Mouse (Mus musculus) urinary bladder, adult 2 months (tissue): ENCODE results near the gene Ttc9. TPM values are rescaled to one million over a fixed set of nuclear protein-coding genes. Genes with fewer than 3 reads are reported as not detected.

Experiments
- DNase-seq: peaks from one replicate; pipeline ENCODE4 v3.0.0; 2022; ENCODE audit warnings: low spot score
- polyA plus RNA-seq: library from polyadenylated mRNA; depleted of rRNA; stranded (reverse); fragments of >200 nt; gene quantifications from 2 replicates; pipeline ENCODE4 v1.2.3, GENCODE M21; 2012; rRNA removed

The Ttc9 gene
- 7.4 and 7.6 TPM in 2 replicates for polyA plus RNA-seq

DNA sequence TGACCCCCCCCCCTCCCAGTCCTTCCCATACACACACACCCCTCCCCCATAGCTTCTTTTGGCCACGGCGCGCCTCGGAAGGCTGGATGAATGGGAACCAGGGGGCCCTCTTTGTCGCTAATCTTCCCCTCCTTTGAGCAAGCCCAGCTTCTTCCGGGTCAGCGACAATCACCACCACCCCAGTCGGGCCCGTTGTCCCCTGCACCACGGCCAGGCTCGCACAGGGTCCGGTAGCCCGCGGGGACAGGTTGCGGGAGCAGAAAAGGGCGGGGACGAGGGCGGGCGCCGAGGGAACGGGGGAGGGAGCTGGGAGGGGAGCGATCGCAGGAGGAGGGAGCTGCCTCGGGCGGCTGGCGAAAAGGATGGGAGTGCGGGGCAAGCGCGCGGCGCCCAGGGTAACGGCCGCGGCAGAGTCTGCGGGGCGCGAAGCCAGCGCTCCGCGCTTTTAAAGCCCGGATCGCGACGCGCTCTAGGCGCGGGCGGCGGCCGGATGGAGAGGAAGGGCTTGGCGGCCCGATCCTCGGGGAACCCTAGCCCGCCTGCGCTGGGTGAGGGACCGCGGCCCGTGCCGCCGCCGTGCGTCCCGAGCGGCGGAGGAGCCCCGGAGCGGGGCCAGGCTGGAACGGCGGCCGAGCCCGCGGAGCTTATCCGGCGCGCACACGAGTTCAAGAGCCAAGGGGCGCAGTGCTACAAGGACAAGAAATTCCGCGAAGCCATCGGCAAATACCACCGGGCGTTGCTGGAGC lies at the start of gene Ttc9:
Gene Ttc9, plus strand, starts transcription at position 335 of the 746 bp plus-strand sequence.
- peak; percentile 48 for DNase-seq

DNA sequence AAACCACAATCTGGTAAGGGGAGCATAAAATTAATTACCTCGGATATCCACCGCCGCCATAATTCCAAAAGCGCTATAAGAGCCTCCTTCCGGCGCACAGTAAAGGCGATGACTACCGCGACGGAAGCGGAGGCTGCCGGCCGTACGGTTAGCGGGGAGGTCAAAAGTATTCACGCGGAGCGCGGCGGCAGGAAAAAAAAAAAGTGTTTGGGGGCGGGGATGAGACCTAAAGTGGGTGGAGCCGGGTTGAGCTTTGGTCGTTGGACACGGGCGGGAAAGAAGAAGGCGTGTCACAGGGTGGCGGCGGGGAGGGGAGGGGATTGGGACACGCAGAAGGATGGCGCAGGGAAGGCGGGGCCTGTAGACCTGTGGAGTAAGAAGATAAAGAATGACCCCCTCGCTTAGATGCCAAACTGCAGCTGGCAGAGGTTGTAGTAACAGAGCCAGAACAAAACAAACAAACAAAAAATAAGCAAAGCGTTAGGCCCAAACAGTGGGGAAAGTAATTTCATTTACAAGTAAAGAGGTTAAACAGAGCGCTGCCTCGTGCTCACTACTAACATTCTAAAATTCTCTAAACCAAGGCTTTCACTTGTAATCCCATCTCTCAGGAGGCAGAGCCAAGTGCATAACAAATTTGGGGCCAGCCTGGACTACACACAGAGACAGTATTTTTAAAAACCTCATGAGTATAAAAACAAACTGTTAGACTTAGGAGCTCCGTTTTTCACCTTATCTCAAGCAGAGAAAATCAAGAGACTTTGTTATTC lies 36.0 kb upstream of the Ttc9 start, which contains the start of gene Med6:
Gene Med6, minus strand, starts transcription at position 107 of the 770 bp plus-strand sequence.
- peak; percentile 85 for DNase-seq

DNA sequence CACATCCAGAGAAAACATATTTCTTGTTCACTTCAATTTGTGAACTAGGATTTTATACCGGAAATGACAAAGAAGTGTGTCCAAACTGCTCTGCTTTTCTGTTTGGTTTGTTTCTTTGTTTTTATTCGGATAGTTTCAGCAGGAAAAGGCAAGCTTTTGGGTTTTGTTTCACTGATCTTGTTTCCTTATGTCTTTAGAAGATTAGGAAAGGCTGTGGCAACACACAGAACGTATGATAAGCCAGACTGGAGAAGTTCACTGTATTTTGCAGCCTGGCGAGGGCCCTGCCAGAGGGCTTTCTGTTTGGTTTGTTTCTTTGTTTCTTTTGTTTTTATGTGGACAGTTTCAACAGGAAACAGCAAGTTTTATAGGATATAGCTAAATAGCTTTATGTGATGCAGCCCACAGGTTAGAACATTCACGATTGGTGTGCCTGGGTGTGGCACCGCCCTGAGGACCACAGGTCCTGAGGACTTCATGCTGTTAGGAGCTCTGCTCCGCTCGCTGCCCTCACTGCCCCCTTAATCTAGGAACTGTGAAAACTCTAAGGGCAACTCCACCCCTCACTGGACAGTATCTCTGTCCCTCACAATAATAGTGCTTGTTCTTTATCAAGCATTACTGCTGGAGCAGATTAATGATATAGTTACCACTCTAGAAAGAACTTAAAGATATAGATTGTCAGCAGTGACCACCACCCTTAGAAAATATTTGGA lies 34.3 kb upstream of the Ttc9 start:
- DNase-seq: no peak

DNA sequence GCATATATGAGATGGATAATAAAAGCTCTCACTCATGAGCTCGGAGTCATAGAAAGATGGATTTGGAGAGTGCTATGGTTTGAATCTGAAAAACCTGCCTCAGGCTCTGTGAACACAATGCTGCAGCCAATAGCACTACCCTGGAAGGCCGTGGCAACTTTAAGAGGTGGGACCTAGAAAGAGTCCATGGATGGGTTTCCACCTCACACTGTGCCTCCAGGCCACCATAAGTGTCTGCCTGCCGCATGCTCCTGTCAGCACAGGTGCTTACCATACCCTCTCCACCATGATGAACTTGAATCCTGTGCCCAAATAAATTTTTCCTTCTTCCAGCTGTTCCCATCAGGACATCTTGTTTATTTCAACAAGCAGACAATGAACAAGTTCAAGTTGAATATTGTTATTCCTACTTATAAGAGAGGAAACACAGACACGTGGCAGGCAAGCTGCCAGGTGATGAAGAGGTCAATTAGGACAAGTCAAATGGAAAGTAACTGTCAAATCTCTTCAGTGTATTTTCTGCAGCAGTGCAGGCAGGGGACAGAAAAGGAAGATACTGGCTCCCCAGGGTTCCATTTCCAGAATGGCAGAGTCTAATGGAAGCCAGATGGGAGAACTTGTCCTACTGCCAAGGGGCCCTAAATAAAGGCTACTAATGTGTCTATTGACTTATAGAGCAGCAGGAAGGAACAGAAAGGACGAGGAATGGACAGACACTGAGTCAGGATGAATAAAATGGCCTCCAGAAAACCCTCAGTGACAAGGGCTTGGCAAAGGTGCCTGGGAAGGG lies 25.9 kb upstream of the Ttc9 start:
- DNase-seq: no peak

DNA sequence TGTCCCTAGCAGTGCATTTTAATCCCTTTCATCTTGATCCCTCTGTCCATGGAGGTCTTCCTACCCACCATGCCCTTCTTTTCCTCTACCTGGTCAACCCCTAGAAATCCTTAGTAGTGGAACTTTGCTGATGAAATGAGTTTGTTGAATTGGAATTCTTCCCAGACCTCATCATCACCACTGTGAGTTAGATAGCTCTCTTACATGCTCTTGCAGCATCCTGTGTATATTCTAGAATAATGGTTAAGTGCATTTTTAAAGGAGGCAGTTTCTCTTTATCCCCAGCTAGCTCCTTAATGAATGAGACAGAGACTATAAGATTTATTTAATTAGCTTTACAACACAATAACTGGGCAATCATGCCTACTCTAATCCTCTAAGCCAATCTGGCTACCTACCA lies 21.6 kb upstream of the Ttc9 start:
- DNase-seq: no peak

DNA sequence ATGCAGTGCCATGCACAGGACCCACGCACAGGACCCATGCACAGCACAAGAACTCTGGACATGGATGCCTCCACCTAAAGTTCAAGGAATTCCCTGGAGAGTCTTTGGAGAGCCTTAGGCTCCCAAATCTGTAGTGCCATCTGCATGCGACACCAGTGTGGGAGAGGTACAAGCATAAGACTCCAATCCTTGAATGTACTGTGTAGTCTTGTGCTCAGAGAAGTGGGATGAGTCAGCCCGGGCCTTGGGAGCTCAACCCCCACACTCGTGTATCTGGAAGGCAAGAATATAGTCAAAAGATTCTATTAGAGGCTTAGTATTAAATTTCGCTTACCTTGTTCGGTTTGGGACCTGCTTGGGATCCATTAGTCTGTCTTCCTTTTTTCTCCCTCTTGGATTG lies 15.2 kb upstream of the Ttc9 start:
- DNase-seq: no peak

DNA sequence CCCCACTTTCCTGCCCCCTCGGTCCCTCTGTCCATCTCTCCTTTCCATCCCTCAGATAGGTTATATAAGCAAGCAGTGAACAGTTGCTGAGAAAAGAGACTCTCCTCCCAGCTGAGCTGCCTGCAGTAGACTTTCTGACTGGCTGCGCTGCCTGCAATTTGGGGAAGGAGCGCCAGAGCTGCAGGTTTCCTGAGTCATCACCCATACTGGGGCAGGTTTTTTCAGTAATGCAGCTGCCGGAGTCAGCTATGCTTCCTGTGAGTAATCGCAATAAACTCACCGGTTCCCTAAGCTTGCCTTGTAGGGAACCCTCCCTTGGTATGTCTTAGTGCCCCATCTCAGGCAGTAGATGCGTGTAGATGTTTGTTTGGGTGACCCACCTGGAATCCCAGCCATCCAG lies 14.1 kb upstream of the Ttc9 start:
- DNase-seq: peak; percentile 25

DNA sequence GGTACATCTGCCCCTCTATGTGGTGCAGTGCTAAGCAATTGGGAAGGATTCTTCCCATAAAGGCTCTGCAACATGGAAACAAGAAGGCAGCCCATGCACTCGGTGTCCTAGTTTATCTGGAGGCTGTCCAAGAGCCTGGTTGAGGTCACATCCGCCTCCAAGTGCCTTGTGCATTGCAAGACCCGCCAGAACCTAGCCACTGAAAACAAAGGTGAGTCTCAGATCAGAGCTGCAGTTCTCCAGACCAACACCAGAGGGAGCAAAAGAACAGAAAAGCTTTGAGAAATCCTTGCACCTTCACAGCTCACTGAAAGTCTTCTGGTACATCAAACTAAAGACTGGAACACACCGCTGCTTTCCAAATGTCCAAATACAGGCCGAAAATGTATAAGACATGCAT lies 11.7 kb upstream of the Ttc9 start:
- peak; percentile 41 for DNase-seq

DNA sequence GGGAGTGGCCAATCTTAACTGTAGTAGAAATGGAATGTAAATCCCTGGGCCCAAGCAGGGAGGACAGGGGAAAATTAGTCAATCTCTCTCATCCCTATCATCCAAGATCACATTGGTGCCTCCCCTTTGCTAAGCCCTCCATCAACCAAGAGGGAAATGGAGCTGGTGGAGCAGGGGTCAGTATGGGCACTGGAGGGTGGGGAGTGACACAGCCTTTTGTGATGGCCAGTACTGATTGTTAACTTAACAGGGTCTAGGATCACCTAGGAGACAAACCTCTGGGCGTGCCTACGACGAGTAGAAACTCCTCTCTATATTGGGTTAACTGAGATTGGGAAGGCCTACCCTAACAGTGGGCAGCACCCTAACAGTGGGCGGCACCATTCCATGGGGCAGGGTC lies 7.7 kb upstream of the Ttc9 start:
- no peak for DNase-seq

DNA sequence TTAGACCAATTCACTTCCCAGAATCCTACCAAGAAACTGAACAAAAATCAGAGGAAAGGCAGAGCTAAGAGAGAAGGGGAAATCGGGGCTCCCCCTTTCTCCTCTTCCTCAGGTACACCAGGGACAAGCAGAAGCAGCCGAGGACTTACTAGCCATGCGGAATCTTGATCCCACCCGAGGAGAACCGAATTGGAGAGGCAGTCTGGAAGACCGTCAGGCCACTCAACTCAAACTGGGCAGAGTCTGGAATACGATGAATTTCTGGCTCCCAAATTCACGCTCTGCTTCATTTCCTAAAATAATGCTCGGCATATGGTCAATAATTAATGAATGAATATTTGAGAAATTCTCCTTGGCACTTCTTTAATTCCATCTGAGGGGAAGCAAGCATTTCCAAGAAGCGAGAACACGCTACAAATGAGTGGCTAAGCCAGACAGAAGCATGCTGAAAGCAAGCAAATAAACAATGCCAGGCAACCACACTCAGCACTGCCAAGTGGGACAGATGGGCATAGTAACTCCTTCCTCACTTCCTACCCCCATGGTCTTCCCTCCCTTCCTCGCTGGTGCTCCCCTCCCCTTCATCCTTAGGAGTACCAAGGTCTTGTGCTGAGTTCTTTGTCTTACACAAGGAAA lies 4.7 kb upstream of the Ttc9 start:
- DNase-seq: no peak

DNA sequence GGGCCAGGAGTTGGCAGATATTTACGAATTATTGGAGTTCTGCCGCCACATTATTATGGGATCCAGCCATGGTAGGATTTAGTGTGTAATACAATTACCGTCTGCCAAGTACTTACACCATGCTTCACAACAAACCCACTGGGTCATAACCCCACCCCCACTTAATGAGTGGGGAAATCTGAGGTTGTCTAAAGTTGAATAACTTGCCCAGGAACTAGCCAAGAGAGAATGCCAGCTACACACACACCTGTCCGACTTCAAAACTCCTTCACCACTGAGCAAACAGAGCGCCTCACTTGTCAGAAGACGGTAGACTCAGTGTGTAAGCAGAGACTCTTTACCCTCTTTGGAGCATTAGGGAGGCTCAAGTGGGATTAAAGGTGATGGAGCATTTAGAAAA lies 3.6 kb upstream of the Ttc9 start:
- DNase-seq: no peak

DNA sequence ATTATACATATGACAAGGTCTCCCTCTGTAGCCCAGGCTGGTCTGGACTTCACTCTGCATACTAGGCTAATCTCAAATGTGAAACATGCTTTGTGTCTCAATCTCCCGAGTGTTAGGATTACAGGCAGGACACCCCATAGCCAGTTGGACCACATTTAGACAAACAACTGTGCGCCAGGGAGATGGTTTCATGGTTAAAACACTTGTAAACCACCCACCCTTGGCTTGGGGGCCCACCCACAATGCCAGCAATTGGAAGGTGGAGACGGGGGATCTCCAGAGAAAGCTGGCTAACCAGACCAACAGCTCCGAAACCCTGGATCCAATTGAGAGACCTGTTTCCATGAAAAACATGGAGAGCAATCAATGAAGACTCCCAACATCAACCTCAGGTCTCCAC lies 3.0 kb upstream of the Ttc9 start:
- no peak for DNase-seq

DNA sequence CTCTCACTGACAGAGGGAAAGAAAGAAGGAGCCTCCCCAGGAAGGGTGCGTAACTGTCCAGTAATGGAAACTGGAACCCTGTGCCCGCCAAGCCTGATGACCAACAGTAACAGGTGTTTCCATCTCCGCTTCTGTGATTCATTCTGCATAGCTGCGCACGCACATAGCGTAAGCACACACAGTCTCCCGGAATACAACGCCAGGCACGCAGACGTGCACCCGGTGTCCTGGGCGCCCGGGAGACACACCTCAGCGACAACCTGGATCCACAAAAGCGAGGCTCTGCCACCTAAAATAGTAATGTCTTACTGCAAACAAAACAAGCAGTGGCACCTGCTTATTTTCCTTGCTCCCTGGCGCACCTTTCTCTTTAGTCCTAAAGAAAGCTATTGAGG lies 532 bp upstream of the Ttc9 start:
- DNase-seq: peak; percentile 51

DNA sequence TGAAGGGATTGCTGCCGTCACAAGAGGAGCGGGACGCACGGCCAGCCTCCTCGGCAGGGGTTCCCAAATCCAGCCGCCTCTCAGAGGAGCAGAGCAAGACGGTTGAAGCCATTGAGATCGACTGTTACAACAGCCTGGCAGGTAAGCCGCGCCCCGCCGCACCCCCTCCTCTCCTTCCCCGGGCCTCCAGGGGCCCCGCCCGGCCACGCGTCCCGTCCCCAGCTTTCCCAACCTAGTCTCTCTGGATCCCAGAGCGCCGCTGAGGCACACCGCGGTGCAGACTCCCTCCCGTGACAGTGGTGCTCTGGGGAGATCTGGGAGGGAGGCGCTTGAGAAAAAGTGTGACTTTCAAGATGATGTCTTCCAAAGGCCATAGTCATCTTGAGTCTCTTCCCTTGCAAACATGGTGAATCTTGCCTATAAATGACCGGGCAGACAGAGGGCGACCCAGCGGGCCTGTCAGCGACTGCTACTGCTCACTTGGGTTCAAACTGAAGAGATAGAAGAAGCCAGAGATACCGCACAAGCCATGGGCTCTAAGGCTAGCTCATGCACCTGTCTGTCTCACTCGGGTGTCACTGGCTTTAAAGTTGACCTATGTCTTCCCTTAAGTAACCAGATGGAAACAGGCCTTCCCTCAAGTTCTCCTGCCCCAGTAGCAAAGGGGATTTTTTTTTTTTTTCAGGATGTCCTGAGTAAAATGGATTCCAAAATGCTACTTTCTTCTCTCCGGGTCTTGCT lies 782 bp downstream of the Ttc9 start:
- DNase-seq: peak; percentile 30

DNA sequence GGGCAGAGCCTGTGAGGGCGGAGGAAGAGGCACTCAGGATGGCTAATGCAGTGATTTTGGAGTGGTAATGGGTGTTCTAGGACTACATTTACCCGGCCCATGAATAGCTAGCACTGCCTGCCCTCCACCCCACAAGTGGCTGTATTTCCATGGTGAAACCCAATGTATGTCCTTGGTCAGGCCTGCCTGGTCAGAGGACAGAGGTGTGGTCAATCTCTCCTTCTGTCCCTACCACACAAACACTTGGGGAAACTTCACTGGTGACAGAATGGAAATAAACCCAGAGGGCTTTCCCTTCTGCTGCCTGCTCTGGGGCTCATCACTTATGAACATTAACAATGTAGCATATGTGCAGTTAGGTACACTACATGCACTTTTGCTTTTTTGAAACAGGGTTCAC lies 2.2 kb downstream of the Ttc9 start:
- DNase-seq: no peak

DNA sequence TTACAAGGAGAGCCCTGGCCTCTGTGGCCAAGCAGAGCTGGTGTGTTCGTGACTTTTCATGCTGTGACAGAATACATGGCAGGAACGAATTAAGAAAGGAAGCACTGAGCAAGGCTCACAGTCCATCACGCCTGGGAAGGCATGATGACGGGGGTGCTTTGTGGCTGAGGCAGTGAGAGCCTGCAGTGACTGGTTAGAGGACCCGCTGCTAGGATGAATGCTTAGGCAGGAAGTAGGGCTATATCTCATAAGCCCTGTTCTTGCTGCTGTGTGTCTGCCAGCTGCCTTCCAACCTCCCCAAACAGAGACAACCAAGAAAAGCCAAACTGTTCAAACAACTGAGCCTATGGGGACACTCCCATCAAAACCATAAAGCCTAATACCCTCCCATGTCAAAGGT lies 9.6 kb downstream of the Ttc9 start:
- DNase-seq: no peak

DNA sequence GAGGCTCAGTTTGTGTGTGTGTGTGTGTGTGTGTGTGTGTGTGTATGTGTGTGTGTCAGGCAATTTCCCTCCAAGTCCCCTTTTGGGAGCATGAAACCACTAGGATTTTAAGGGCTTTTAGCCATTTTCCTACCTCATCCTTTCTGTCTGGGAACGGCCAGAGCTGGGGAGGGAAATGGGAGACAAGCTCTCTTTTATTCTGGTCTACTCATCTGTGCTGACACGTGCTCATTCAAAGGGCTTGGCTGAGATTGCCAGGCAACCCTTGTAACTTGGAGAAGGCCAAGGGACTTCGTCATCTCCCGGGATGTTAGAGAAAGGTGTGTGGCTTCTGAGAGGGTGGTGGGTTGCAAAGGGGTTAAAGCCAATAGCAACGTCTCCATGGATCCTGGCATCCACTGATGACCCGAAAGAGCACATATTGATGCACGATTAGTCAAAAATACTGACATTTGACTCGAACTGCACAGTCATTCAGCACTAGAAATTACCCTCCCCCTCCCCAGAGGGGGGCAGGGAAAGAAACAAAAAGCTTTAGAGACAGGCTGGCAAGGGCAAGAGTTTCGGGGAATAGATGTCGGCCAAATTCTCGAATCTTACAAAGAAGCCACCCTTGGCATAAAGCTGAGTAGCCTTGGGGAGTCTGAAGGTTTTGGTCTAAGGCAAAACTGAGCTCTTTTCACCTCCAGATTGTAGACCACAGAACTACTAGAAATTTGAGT lies 11.5 kb downstream of the Ttc9 start:
- DNase-seq: no peak

DNA sequence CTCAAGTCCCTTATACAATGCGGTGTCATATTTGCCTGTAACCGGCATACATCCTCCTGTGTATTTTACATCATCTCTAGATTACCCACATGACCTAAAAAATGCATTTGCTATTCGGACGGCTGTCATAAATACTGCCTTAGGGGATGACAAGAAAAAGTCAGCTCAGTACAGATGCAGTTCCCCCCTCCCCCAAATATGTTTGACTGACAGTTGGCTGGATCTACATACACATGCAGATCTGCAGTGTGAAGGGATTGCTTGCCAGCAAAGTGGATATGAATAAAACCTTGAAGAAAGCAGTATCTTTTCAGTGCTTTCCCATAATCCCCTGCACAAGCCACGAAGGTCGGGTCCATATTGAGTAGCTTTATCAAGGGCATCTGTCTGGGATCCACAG lies 15.8 kb downstream of the Ttc9 start:
- no peak for DNase-seq

DNA sequence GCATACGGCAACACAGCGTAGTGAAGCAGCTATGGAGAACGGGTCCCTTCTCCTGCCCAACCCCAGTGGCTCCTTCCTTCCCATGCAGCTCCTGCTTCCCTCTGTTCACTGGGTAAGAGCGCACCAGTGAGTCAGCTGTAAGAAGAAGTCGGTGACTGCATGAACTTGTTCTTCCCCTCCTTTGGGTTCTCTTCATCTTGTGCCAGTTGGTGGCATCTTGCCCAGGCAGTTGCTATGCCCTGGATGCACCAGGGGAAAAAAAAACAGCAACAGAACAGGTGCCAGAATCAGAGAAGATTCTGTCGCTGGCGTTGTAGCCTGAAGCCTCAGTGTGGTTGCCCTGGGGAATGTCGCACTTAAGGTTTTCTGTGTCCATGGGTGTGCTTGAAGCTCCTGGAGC lies 22.3 kb downstream of the Ttc9 start:
- DNase-seq: no peak

DNA sequence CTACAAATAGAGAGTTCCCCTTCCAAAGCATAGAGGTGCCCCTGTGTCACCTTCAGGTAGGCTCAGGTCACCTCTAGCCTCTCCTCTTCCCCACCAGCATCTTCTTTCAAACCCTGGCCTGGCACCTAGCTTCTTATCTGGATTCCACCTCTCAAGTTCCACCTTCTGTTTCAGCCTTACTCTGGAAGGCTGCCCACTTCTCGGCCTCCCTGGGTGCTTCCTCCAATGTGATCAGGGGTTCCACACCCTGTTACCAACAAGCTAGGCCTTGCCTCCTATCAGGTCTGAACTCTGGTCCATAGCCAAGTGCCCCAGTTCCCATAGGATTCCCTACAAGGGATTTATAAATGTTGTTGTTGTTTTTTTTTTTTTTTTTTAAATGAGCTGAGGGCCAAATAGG lies 26.3 kb downstream of the Ttc9 start:
- no peak for DNase-seq
